Mouse (Mus musculus) R1 (cell line): ENCODE results near the gene Prkcz.
"Not testable (repeated sequence)": the region's sequence is repeated elsewhere in the genome, so short reads cannot be mapped to it uniquely, and the experiment has no call there.

ENCODE experiments used
- DNase-seq: peaks from one replicate; pipeline ENCODE4 v3.0.0-alpha.2; 2018; ENCODE audit warnings: low read depth, low spot score

Gene Prkcz

DNA sequence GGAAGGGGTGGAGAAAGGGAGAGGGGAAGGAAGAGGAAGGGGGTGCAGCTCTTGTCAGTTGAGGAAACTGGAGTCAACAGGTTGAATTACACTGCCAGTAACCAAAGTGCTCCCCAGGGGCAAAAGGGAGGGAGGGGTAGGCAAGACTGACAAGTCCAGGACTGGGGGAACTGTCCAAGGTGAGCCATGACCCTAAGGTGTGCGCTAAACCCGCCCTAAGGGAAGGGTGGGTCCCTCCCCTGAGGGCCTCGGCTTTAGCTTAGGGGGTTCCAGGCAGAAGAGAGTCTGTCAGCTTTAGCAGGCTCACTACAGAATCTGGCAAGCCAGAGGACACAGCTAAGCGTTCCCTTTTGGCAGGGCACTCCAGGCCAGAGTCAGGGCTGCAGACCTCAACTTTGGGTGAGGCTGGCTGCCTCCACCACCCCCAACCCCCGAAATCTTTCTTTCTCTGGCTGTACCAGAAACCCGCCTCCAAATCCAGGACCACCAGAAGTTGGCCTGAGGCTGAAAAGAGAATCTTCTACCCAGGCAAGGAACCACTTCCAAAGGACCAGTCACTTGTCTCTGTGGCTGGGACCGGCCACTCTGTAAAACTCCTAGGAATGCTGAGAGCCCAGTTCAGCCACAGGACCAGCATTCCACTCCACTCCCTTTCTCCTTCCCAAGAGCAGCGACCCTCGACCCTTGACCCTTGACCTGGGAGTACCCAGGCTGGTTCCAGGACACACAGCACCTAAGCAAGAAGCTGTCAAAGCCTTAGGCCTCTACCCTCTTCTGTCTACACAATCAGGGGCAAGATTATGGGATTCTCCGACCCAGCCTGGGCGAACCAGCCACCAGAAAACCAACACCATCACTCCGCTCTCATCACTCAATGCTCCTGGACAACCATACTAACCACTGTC, 1.3 kb downstream of the Prkcz start:
- DNase-seq = peak; percentile 52

DNA sequence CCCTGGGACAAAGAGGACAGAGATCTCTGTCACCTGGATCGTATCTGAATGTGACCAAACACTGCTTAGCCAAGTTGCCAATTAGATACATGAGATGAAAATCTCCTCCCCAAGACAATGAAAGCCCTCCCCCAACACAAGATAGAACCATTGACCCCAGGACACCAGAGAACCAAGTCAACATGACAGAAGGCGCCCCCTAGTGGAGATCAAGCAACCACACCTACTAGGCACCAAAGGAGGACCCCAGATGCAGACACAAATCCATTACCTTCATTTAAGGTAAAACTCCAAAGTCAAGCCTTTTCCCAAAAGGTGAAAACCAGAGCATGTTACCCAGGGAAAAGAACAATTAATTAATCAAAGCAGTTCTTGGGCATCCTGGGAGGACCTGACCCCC, 3.6 kb downstream of the Prkcz start:
- DNase-seq = peak; percentile 71

DNA sequence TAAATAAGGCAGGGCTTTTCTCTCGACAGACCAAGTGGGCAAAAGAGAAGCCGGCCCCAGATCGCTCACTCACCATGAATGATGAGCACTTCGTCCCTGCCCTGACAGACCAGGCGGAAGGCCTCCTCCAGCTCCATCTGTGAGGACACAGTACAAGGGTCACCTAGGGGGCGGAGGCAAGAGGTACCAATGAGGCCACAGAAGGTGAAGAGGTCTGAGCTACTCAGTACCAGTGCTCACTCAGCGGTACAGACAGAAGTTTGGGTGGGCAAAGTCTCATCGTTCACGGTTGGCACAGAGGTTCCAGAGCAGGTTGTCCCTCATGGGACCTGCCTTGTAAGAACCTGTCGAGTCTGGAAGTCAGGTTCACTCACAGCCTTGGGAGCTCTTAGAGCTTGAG, 4.8 kb downstream of the Prkcz start:
- no peak for DNase-seq

GRCm38 (mm10) chr4:155354546-155354945, 6.6 kb downstream of the Prkcz start:
- no peak for DNase-seq

DNA sequence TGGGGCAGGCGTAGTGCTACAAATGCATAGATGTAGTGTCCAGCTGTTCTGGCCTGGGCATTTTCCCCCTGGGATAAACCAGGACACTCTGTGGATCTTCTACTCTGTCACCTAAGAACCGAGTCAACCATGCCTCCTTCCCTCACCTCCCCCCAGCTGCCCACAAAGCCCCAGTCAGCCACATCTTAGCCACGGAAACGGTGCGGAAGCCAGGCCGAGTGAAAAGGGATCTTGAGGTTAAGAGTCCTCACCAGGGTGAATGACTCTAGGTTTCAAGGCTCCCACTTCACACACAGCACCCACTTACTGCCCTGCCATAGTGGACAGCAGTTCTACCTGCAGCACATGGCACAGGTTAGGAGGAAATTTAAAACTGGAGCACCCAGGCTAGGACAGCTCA, 7.1 kb downstream of the Prkcz start:
- DNase-seq = no peak

GRCm38 (mm10) chr4:155352581-155352980, 8.6 kb downstream of the Prkcz start:
- DNase-seq = no peak

DNA sequence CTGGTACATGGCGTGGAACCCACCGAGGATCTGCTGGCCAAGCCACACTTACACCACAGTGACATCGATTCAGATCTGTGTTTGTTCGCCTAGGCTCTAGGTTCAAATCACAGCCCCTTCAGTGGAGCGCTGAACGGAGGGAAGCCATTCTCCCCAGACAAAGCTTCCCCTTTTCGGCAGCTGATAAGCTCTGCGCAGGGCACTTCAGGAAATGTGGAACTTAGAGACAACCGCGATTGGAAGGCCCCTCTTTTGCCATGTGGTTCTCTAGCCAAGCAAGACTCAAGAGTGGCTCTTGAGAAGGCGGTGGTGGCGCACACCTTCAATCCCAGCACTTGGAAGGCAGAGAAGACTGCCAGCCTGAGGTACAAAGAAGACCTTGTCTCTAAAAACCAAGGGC, 14.8 kb downstream of the Prkcz start:
- no peak for DNase-seq

- DNase-seq = peak; percentile 48
Observed at GRCm38 (mm10) chr4:155345608-155345953, 15.6 kb downstream of the Prkcz start.

GRCm38 (mm10) chr4:155344716-155345607, 16.2 kb downstream of the Prkcz start:
- DNase-seq = peak; percentile 49

GRCm38 (mm10) chr4:155344299-155344600, 16.9 kb downstream of the Prkcz start:
- no peak for DNase-seq

GRCm38 (mm10) chr4:155343415-155344298, 17.5 kb downstream of the Prkcz start:
- no peak for DNase-seq

GRCm38 (mm10) chr4:155336284-155337050, 24.7 kb downstream of the Prkcz start:
- no peak for DNase-seq

DNA sequence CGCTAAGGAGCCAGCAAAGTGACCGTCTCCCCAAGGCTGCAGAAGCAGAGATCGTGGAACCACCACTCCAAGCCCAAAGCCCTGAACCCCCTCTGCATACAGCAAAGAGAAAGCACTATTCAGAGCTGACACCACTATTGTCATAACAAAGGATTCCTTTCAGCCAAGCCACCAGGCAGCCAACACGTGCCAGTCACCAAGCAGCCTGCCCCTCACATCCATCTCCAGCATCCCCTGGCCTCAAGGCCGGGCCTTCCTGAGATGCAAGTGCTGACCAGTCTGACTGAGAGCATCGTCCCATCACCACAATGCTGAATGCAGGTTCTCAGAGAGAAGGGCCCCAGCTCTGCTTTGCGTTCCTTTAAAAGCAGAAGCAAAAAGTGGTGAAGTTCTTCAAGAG, 28.9 kb downstream of the Prkcz start:
- DNase-seq = no peak

DNA sequence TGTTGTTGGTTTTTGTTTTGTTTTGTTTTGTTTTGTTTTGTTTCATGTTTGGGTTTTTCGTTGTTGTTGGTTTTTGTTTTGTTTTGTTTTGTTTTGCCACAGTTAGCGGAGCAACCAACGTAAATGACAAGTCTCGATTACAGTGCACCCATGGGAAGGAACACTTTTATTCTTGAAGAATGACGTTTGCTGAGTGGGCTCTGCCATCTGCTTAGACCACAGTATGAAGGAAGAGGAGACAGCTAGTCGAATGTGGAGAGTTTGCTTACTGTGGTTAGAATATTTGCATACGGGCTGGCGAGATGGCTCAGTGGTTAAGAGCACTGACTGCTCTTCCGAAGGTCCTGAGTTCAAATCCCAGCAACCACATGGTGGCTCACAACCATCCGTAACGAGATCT, 32.8 kb downstream of the Prkcz start:
- not testable (repeated sequence) for DNase-seq

DNA sequence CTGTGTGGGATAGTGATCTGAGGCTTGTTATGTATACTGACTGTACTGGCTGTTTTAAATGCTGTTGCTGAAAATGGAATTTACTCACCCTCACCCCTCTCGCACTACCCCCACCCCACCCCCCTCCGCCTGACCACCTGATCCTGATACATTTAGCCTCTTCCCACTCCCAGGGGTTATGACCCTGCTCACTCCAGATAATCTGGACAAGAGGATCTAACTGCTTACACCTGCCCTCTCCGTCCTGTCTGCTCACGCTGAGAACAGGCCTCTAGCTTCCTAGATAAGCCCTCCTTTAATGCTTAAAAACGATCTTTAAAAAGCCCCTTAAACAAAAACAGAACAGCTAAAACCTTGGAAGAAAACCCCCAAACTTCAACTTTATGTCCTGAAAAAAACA, 35.4 kb downstream of the Prkcz start:
- DNase-seq = no peak

DNA sequence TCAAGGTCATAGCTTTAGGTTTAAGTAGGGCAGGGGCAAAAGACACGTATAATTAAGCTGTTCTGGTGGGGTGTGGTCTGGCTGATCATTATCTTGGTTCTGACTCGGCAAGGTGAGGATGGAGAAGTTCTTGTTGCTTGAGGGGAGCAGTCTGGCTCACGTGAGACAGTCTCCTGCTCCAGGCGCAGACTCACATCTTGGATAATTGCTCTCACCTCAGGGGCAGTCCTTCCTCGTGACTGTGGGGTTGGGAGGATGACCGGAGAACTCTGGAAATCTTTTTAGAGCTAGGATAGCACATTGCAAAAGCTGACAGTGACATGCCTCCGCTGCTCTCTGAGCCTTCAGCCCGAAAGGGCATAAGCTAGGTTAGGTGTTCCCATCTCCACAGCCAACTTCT, 36.6 kb downstream of the Prkcz start:
- no peak for DNase-seq

DNA sequence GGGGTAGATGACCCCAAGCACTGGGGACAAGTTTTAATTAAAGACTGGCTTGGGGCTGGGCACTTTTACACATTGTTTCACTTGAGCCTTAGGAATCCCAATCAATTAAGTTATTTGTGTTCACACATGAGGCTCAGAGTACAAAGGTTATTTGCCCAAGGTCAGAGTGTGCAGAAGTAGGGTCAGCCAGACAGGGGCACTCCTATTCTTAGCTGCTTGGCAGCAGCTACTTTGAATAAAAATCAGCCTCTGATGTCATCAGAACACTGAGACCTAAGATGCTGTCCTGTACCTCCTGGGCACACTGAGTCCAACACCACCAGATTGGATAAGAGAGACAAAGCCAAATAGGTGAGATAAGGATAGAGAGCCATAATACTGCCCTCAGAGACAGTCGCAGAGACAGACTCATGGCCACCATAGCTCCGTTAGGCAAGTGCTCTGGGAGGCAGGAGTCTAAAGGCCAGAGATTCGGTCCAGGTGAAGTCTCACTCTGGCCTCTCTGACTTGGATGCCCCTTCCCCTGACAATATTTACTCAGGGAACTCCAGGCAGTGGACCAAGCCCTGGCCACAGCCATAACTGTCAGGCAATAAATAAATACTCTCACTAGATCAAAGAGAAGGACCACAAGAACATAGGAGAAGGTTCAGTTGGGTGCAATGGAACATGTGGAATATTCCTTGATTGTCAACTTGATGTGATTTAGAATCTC, 37.9 kb downstream of the Prkcz start:
- no peak for DNase-seq

DNA sequence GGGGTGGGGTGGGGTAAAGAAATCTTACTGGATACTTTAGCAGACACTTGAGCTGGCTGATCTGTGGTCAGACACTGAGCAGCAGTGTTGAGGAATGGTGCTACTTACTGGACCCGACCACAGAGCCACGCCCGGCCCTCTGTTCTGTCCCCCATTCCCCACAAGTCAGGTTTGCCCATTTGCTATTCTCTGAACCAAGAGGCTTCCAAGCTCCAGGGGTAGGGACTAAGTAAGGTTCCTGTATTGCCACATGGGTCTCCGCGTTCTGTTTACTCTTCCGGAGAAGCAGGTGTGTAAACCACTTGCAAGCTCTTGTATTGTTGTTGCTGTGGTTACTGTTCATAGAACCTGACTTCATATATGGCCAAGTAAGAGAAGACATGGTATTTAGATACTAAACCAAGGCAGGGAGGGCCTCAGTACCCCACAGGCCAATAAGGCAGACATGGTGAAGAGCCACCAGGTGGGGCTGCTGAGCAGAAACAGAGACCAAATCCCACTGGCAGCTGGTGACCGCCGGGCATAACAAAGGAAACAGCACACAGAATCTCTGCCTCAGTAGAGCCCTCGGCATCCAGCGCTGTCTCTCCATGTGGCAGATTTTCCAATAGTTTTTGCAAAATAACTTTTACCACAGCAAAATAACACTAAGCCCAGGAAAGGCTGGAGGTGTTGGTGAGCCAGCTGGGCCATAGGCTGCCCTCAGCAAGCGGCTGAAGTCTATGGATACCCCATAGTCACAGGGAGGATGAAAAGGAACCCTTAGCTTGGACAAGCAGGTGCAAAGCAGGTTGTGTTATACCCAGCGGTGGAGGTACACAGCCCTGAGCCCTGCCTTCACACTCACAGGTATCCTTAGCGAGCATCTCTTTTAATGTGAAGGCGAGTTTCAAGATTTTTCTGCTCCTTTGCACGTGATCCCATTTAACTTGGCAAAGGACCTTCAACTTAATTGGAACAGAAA, 40.6 kb downstream of the Prkcz start:
- peak; percentile 85 for DNase-seq

- peak; percentile 76 for DNase-seq
Observed at GRCm38 (mm10) chr4:155318266-155318665, 42.9 kb downstream of the Prkcz start.
